Mouse (Mus musculus): ENCODE data around the gene Frmd7.

GRCm38 (mm10) chrX:50909915-50910314 is 32.6 kb downstream of the Frmd7 start:
- TF ChIP-seq CTCF (IDR thresholded peaks at IDR 0.05; ENCODE audit: low read depth, low read length): no peak
- no peak for TF ChIP-seq EP300 (IDR thresholded peaks at IDR 0.05; ENCODE audit: insufficient read depth, low read depth, low read length)
